ENCODE assay signal across 9 mouse cellular contexts in the genomic region with DNA sequence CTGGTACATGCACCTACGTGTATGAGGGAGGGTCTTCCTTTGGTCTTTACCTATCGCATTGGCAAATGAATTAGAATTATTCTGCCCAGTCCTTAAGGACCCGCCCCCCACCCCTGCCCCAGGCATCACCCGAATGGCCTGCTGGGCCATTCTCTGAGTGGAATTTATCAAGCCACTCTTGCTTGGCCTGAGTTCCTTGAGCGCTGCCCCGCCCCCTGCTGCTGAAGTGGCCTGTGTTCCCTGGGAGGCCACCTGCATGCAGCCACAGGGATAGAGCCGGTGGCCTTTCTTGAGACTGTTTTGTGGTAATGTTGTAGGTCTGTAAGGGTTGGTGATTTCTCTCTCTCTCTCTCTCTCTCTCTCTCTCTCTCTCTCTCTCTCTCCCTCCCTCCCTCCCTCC. TPM values are rescaled to one million over a fixed set of nuclear protein-coding genes. Genes with fewer than 3 reads are reported as not detected.
DNase-seq lines count a peak whose midpoint lies in the region; ATAC-seq and TF ChIP-seq lines count a peak whose summit lies in the region.
"Had no signal": no experiment of that assay in that cellular context is flagged by ENCODE, and none has a peak within 500 bp of the region (broad histone marks: within the 10 kb centered on the region; RNA-seq: fewer than 3 reads in every experiment).

No protein-coding gene starts in this region.

- no peak for ATAC-seq in heart, embryonic 15.5 days (replicated peaks; ENCODE audit: insufficient number of reproducible peaks, insufficient read depth, low FRiP score, low read depth)
- ATAC-seq in hindbrain, embryonic 13.5 days (ENCODE audit: low FRiP score): no peak
- ATAC-seq in limb, embryonic 15.5 days (ENCODE audit: insufficient number of reproducible peaks, low FRiP score, low TSS enrichment, low read depth): no peak
- ATAC-seq in liver, embryonic 12.5 days: no peak

- H3K4me2 ChIP-seq in heart, embryonic 15.5 days: peak overlapping the region; percentile 97; the same call in 1 of the 2 replicates
- peak overlapping the region; percentile 86 for H3K4me2 ChIP-seq in hindbrain, embryonic 13.5 days
- peak overlapping the region; percentile 98; the same call in 1 of the 2 replicates for H3K4me2 ChIP-seq in limb, embryonic 15.5 days
- no peak overlapping the region for H3K4me2 ChIP-seq in liver, embryonic 12.5 days

- no peak overlapping the region for H3K4me3 ChIP-seq in heart, embryonic 15.5 days
- peak overlapping the region; percentile 76 for H3K4me3 ChIP-seq in hindbrain, embryonic 13.5 days
- 0 out of 2 replicates have a peak overlapping the region, but pooled peaks have one; percentile 57 for H3K4me3 ChIP-seq in limb, embryonic 15.5 days
- H3K4me3 ChIP-seq in olfactory bulb, adult 2 months (ENCODE audit: insufficient read depth, low read depth, low read length): peak overlapping the region; percentile 25
- no peak overlapping the region for H3K4me3 ChIP-seq in liver, embryonic 12.5 days

- no peaks in the 10 kb centered on the region for H3K9me3 ChIP-seq in heart, embryonic 15.5 days (replicated peaks)
- H3K9me3 ChIP-seq in hindbrain, embryonic 13.5 days: no peaks in the 10 kb centered on the region
- H3K9me3 ChIP-seq in limb, embryonic 15.5 days: no peaks in the 10 kb centered on the region
- no peaks in the 10 kb centered on the region for H3K9me3 ChIP-seq in liver, embryonic 12.5 days (replicated peaks)

- peaks cover 22% of the 10 kb centered on the region for H3K4me1 ChIP-seq in heart, embryonic 15.5 days (replicated peaks)
- peaks cover 30% of the 10 kb centered on the region for H3K4me1 ChIP-seq in hindbrain, embryonic 13.5 days (replicated peaks)
- peaks cover 25% of the 10 kb centered on the region for H3K4me1 ChIP-seq in limb, embryonic 15.5 days
- peaks cover 13% of the 10 kb centered on the region for H3K4me1 ChIP-seq in olfactory bulb, adult 2 months (ENCODE audit: control insufficient read depth, insufficient read depth, low read length)
- no peaks in the 10 kb centered on the region for H3K4me1 ChIP-seq in liver, embryonic 12.5 days

- no peaks in the 10 kb centered on the region for H3K36me3 ChIP-seq in heart, embryonic 15.5 days
- H3K36me3 ChIP-seq in hindbrain, embryonic 13.5 days: no peaks in the 10 kb centered on the region
- no peaks in the 10 kb centered on the region for H3K36me3 ChIP-seq in limb, embryonic 15.5 days
- no peaks in the 10 kb centered on the region for H3K36me3 ChIP-seq in liver, embryonic 12.5 days

- H3K9ac ChIP-seq in heart, embryonic 15.5 days: no peak overlapping the region
- peak overlapping the region; percentile 84 for H3K9ac ChIP-seq in hindbrain, embryonic 13.5 days
- H3K9ac ChIP-seq in limb, embryonic 15.5 days: no peak overlapping the region
- no peak overlapping the region for H3K9ac ChIP-seq in liver, embryonic 12.5 days

- peaks cover 58% of the 10 kb centered on the region for H3K27me3 ChIP-seq in heart, embryonic 15.5 days
- H3K27me3 ChIP-seq in hindbrain, embryonic 13.5 days: peaks cover 34% of the 10 kb centered on the region
- H3K27me3 ChIP-seq in limb, embryonic 15.5 days: peaks cover 48% of the 10 kb centered on the region
- peaks cover 67% of the 10 kb centered on the region for H3K27me3 ChIP-seq in liver, embryonic 12.5 days (replicated peaks)
- H3K27me3 ChIP-seq: CH12.LX had no signal

- no peak for TF ChIP-seq CTCF in olfactory bulb, adult 2 months (IDR thresholded peaks at IDR 0.05; ENCODE audit: insufficient read depth, low read depth, low read length)

- no peak overlapping the region for H3K27ac ChIP-seq in heart, embryonic 15.5 days
- no peak overlapping the region for H3K27ac ChIP-seq in hindbrain, embryonic 13.5 days
- no peak overlapping the region for H3K27ac ChIP-seq in limb, embryonic 15.5 days
- no peak overlapping the region for H3K27ac ChIP-seq in olfactory bulb, adult 2 months (ENCODE audit: insufficient read depth, low read depth, low read length)
- no peak overlapping the region for H3K27ac ChIP-seq in liver, embryonic 12.5 days

- no peak for DNase-seq in heart, adult 11 months
- DNase-seq in c-Kit-positive CD71-positive TER-119-positive erythroid progenitor cells, embryonic 14.5 days (ENCODE audit: low spot score): no peak
- no peak for DNase-seq in frontal cortex, postnatal 10 days (ENCODE audit: low spot score in 2 of 2)

- no peak for TF ChIP-seq POLR2A in olfactory bulb, adult 2 months (IDR thresholded peaks at IDR 0.05; ENCODE audit: insufficient read depth, low read depth, low read length)

- 1% methylated on average over 7 of the region's 7 CpGs for WGBS in heart, embryonic 15.5 days
- WGBS in hindbrain, embryonic 13.5 days: 3% methylated on average over 7 of the region's 7 CpGs
- WGBS in limb, embryonic 15.5 days: 2% methylated on average over 7 of the region's 7 CpGs
- 5% methylated on average over 7 of the region's 7 CpGs for WGBS in olfactory bulb, adult 2 months
- 10% methylated on average over 7 of the region's 7 CpGs for WGBS in liver, embryonic 12.5 days (ENCODE audit: insufficient replicate concordance)

RNA-seq across cellular contexts. Expression of a gene that starts 2.2 kb away (rescaled TPM):
- 0.29 and 0.41 TPM in 2 replicates for polyA plus RNA-seq in heart, embryonic 15.5 days (2015; fragmentation: Nextera tagmentation; extraction: Ambion mirVana)
- 13.8 and 16.0 TPM in 2 replicates for polyA plus RNA-seq in hindbrain, embryonic 13.5 days (2015; fragmentation: Nextera tagmentation; extraction: Ambion mirVana)
- polyA plus RNA-seq in limb, embryonic 15.5 days (2015; fragmentation: Nextera tagmentation; extraction: Ambion mirVana): 0.78 and 0.96 TPM in 2 replicates
- not detected in 2 replicates for polyA plus RNA-seq in olfactory bulb, adult 2 months (2012; ENCODE audit: insufficient read depth, insufficient read length, low replicate concordance, missing spikeins)
- 0.19 and 0.33 TPM in 2 replicates for polyA plus RNA-seq in liver, embryonic 12.5 days (2016; fragmentation: Nextera tagmentation; extraction: Ambion mirVana)

Comparison
In these comparisons a context has a peak if more than half of its experiments do, and no peak if none do; other contexts are left out.
1. H3K4me3 ChIP-seq: peak in hindbrain, embryonic 13.5 days (single experiment), limb, embryonic 15.5 days (single experiment) and olfactory bulb, adult 2 months (single experiment); none in heart, embryonic 15.5 days (single experiment) and liver, embryonic 12.5 days (single experiment).